ENCODE assay signal across 29 mouse cellular contexts in the genomic region with DNA sequence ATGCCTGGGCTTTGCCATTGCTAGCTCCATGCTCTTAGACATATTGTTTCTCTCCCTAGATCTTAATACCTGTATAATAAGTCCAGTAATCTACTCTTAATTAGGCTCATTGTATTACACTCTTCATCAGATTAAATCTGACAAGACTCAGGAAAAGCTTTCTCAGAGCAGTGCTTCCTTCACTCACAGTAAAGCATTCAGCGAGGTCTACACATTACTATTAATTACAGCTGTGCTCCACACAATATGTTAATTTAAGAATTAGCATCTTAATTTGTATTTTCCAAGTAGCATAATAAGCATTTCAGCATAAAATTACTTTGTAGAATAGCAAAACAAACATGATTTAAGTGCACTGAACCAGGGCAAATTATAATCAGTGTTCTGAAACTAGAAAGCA.
A peak's percentile ranks its signal among the peaks of the same experiment; 100 is the strongest.
DNase-seq lines count a peak whose midpoint lies in the region; ATAC-seq lines count a peak whose summit lies in the region.
"Had no signal": no experiment of that assay in that cellular context is flagged by ENCODE, and none has a peak within 500 bp of the region (broad histone marks: within the 10 kb centered on the region; RNA-seq: fewer than 3 reads in every experiment).

No protein-coding gene starts in this region.

- no peaks in the 10 kb centered on the region for H3K36me3 ChIP-seq in midbrain, embryonic 11.5 days (ENCODE audit: control insufficient read depth, insufficient read depth, low read length)
- H3K36me3 ChIP-seq in midbrain, embryonic 10.5 days: no peaks in the 10 kb centered on the region
- H3K36me3 ChIP-seq in forebrain, embryonic 15.5 days: no peaks in the 10 kb centered on the region
- H3K36me3 ChIP-seq in midbrain, embryonic 15.5 days (replicated peaks): no peaks in the 10 kb centered on the region
- H3K36me3 ChIP-seq: hindbrain, embryonic 12.5 days; liver, embryonic 12.5 days had no signal

- no peak overlapping the region for H3K4me3 ChIP-seq in midbrain, embryonic 11.5 days (ENCODE audit: low read depth, low read length)
- H3K4me3 ChIP-seq in midbrain, embryonic 10.5 days: no peak overlapping the region
- no peak overlapping the region for H3K4me3 ChIP-seq in forebrain, embryonic 15.5 days
- no peak overlapping the region for H3K4me3 ChIP-seq in midbrain, embryonic 15.5 days
- H3K4me3 ChIP-seq: embryonic facial prominence, embryonic 13.5 days; heart, embryonic 13.5 days; hindbrain, embryonic 12.5 days; liver, embryonic 12.5 days; megakaryocyte, embryonic 14.5 days; neural tube, embryonic 15.5 days had no signal

- no peak overlapping the region for H3K9ac ChIP-seq in midbrain, embryonic 11.5 days (ENCODE audit: low read length)
- no peak overlapping the region for H3K9ac ChIP-seq in forebrain, embryonic 15.5 days (replicated peaks)
- H3K9ac ChIP-seq in midbrain, embryonic 15.5 days: no peak overlapping the region
- H3K9ac ChIP-seq: embryonic facial prominence, embryonic 13.5 days; heart, embryonic 13.5 days; hindbrain, embryonic 12.5 days; liver, embryonic 12.5 days; liver, postnatal 0 days; neural tube, embryonic 15.5 days had no signal

- WGBS in midbrain, embryonic 11.5 days: 79% methylated on average over 1 of the region's 1 CpGs
- WGBS in midbrain, embryonic 10.5 days: 78% methylated on average over 1 of the region's 1 CpGs
- 9% methylated on average over 1 of the region's 1 CpGs for WGBS in forebrain, embryonic 15.5 days
- WGBS in midbrain, embryonic 15.5 days: 57% methylated on average over 1 of the region's 1 CpGs

- DNase-seq in midbrain, embryonic 11.5 days (ENCODE audit: low spot score, missing footprints): peak; percentile 39
- no peak for DNase-seq in midbrain, embryonic 10.5 days (ENCODE audit: low spot score)
- no peak for DNase-seq in frontal cortex, adult 2 months (ENCODE audit: extremely low spot score in 1 of 2, low spot score in 1 of 2)
- no peak for DNase-seq in heart, postnatal 4 days
- DNase-seq in heart, adult 11 months: no peak
- DNase-seq: adrenal gland, postnatal 14 days; cerebellum, adult 11-12 months; cerebellum, adult 9-11 months; embryo, embryonic 11 days; heart, postnatal 10 days; kidney, adult 8-10 months; kidney, postnatal 10 days; layer of hippocampus, postnatal 36 days; left cerebral cortex, postnatal 4 days; liver, postnatal 0 days; lung, postnatal 4 days; right cerebral cortex, postnatal 4 days; thymus, adult 18-20 months; thymus, postnatal 25 days had no signal

- no peak for ATAC-seq in midbrain, embryonic 11.5 days (ENCODE audit: low FRiP score)
- ATAC-seq in forebrain, embryonic 15.5 days (replicated peaks): peak; percentile 75
- ATAC-seq in midbrain, embryonic 15.5 days (replicated peaks): peak; percentile 37; the same call in 1 of the 2 replicates
- ATAC-seq: intestine, embryonic 16.5 days; liver, embryonic 12.5 days; liver, postnatal 0 days had no signal

- H3K27me3 ChIP-seq in midbrain, embryonic 11.5 days (ENCODE audit: control insufficient read depth, insufficient read depth, low read length): no peaks in the 10 kb centered on the region
- H3K27me3 ChIP-seq in midbrain, embryonic 10.5 days (ENCODE audit: low read depth, poor library complexity, severe bottlenecking): no peaks in the 10 kb centered on the region
- no peaks in the 10 kb centered on the region for H3K27me3 ChIP-seq in forebrain, embryonic 15.5 days
- H3K27me3 ChIP-seq in midbrain, embryonic 15.5 days (replicated peaks): no peaks in the 10 kb centered on the region
- H3K27me3 ChIP-seq: embryonic facial prominence, embryonic 13.5 days; heart, embryonic 13.5 days; hindbrain, embryonic 12.5 days; liver, embryonic 12.5 days; megakaryocyte, embryonic 14.5 days; neural tube, embryonic 15.5 days had no signal

- no peaks in the 10 kb centered on the region for H3K9me3 ChIP-seq in midbrain, embryonic 11.5 days (ENCODE audit: control insufficient read depth, low read length)
- H3K9me3 ChIP-seq in midbrain, embryonic 10.5 days (replicated peaks): no peaks in the 10 kb centered on the region
- H3K9me3 ChIP-seq in forebrain, embryonic 15.5 days: no peaks in the 10 kb centered on the region
- no peaks in the 10 kb centered on the region for H3K9me3 ChIP-seq in midbrain, embryonic 15.5 days
- H3K9me3 ChIP-seq: embryonic facial prominence, embryonic 13.5 days; heart, embryonic 13.5 days; hindbrain, embryonic 12.5 days; liver, embryonic 12.5 days; megakaryocyte, embryonic 14.5 days; neural tube, embryonic 15.5 days had no signal

- H3K4me1 ChIP-seq in midbrain, embryonic 11.5 days (ENCODE audit: control insufficient read depth, insufficient read depth, low read length): no peaks in the 10 kb centered on the region
- H3K4me1 ChIP-seq in midbrain, embryonic 10.5 days: peaks cover 9% of the 10 kb centered on the region
- 0 out of 2 replicates have a peak, but pooled peaks cover 12% of the 10 kb centered on the region for H3K4me1 ChIP-seq in forebrain, embryonic 15.5 days
- H3K4me1 ChIP-seq in midbrain, embryonic 15.5 days: no peaks in the 10 kb centered on the region
- H3K4me1 ChIP-seq: embryonic facial prominence, embryonic 13.5 days; hindbrain, embryonic 12.5 days; liver, embryonic 12.5 days; neural tube, embryonic 15.5 days had no signal

- no peak overlapping the region for H3K27ac ChIP-seq in midbrain, embryonic 11.5 days (ENCODE audit: low read depth, low read length)
- H3K27ac ChIP-seq in midbrain, embryonic 10.5 days (replicated peaks): no peak overlapping the region
- H3K27ac ChIP-seq in forebrain, embryonic 15.5 days (replicated peaks): no peak overlapping the region
- H3K27ac ChIP-seq in midbrain, embryonic 15.5 days: no peak overlapping the region
- H3K27ac ChIP-seq: embryonic facial prominence, embryonic 13.5 days; heart, embryonic 13.5 days; hindbrain, embryonic 12.5 days; liver, embryonic 12.5 days; neural tube, embryonic 15.5 days; stomach, postnatal 0 days had no signal

- H3K4me2 ChIP-seq in midbrain, embryonic 11.5 days: no peak overlapping the region
- H3K4me2 ChIP-seq in forebrain, embryonic 15.5 days (replicated peaks): no peak overlapping the region
- H3K4me2 ChIP-seq in midbrain, embryonic 15.5 days: no peak overlapping the region
- H3K4me2 ChIP-seq: embryonic facial prominence, embryonic 13.5 days; heart, embryonic 13.5 days; hindbrain, embryonic 12.5 days; liver, embryonic 12.5 days; neural tube, embryonic 15.5 days had no signal
